Mouse (Mus musculus) left cerebral cortex, adult 2 months (tissue): ENCODE data around the gene Fam221b. TPM values are rescaled to one million over a fixed set of nuclear protein-coding genes. Genes with fewer than 3 reads are reported as not detected.

Experiments used
- DNase-seq, 2 experiments: peaks; one replicate each; pipeline ENCODE4 v3.0.0; 2021 to 2022; ENCODE audit warnings: low spot score in 2 of 2, mixed read lengths in 1 of 2; ENCODE audit errors: extremely low spot score in 1 of 2
- H3K27ac ChIP-seq: fragments of 200-600 bp; 2 replicates; pipeline ENCODE4 v1.8.1; 2022
- H3K4me3 ChIP-seq: fragments of 200-600 bp; 2 replicates; pipeline ENCODE4 v1.8.1; 2022
- CTCF ChIP-seq: fragments of 200-600 bp; IDR thresholded peaks from 2 replicates; pipeline ENCODE4 v1.8.1; 2022; ENCODE audit warnings: antibody characterized with exemption, mild to moderate bottlenecking, moderate library complexity
- intact Hi-C: fragments of 180-260 bp; cut with DNase I; formaldehyde crosslinking; loops from one replicate; pipeline ENCODE4 v1.15.1; 2025
- total RNA-seq, 2 experiments: library from RNA; stranded (reverse); gene quantifications; 2 replicates each; pipeline ENCODE4 v1.2.3; 2021

Gene Fam221b
- total RNA-seq, 2 experiments from 2014 or later: 1.8 to 2.2 TPM

DNA sequence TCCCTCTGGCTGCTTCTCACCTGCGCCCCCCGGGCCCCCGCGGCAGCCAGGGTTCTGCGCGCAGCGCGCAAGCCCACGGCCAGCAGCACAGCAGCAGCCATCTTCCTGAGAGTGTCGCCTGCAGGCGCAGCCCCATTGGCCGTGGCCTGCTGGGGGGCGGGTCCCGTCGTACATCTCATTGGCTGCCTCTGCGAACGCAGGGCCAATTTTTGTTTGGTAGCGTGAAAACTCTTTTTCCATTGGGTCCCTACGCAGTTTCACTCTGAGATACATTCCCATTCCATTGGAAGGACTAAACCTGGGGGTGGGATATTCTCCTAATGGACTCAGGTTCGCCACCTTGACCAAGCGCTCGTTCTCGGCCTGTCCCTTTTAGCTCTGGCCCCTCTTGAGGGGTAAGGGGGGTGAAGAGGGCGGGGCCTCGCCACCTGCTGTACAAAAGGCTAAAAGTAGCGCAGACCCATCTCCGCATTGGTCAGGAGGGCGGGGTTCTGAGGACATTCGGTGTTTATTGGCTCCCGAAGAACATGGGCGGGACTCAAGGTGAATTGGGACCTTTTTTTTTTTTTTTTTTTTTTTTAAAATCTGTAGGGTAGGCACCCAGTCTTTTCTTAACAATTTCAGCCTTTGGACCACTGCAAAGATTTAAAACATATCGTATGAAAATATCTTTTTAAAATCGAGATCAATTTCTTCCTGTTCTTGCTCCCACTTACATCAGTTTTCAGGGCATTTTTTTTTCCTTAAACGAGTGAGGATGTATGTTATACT is 12.4 kb downstream of the Fam221b start, which contains the start of gene Hint2:
Hint2 (minus strand) TSS at position 128 of the 771 bp plus-strand sequence.
- peak within 1 kb of the TSS; percentile 74 for H3K4me3 ChIP-seq
- H3K27ac ChIP-seq: peak within 1 kb of the TSS; percentile 99
- intact Hi-C loops: loop anchor here (1.0 to 5.0 kb wide), 3 partner anchors 26 to 214 kb away; partner anchors contain the start of genes Gba2, Rgp1 and Tesk1
- TF ChIP-seq CTCF: no peak; the same call in 1 of the 2 replicates
- peak; percentile 92 for DNase-seq

DNA sequence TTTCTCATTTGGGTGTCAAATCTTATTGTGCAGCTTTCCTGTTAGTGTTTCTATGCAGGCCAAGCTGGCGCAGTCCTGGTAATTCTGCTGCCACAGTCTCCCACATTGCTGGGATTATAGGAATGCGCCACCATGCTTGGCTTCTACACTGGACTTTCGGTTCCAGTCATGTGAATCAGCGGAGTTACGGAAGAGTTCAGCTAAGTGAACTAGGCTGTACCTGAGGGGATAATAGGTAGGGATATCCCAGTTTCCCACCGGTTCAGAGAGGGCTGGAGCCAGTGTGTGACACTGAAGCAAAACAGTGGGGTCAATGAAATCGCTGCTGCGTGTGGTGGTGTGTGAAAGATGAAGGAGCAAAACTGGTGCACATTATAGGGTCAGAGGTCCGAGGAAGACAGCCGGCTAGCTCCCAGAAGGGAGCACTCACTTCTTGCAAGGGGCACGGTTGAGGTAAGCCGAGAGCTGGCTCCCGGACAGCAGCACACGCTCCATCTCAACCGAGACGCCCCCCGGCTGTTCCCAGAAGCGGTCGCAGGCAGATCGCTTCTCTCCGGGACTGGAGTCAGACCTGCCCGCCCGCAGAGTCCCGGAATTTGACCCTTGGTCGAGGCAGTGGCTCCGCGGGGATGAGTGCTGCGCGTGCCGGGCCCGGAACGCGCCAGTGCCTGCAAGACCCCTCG is 13.1 kb downstream of the Fam221b start:
- intact Hi-C loops: loop anchor here (1.0 to 5.0 kb wide), 3 partner anchors 25 to 213 kb away; partner anchors contain the start of genes Gba2, Rgp1 and Tesk1
- peak overlapping the region; percentile 74 for H3K4me3 ChIP-seq
- no peak for DNase-seq
- peak overlapping the region; percentile 99 for H3K27ac ChIP-seq
- no peak; the same call in 1 of the 2 replicates for TF ChIP-seq CTCF

DNA sequence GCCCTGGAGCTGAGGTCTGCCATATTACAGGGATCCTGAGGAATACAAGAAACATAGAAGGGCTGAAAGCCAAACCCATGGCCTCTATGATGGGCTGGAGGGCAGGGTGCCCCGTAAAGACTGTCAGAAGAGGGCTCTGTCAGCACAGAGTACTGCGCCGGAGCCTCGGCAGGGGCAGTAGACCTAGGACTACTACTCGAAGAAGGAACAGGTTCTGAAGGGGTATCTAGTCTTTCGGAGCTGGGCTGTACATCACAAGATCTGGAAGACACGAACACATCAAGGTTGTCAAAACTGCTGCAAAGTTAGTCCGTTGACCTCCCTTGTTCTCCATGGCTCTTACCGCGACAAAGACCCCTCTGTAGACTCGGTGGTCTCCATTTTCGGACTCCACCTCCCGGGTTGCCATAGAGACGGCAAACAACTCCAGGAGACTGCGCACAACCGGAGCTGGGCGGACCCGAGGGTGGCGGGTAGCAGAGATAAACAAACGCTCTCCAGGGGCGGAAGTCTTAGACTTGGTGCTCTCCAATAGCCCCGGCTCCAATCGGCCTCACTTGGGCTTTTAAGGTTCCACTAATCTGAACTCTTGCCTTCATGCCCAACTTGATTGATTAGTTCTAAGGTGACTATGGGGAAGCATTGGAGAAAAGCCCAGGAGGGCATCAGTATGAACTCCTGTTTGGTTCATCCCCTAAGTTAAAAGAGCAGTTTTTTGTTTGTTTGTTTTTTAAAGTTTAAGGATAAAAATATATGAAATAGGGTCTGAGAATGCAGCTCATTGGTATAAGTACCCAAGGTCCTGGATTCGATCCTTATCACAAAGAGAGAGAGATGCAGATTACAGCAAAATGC is 15.6 kb downstream of the Fam221b start, which contains the start of gene Spag8:
Spag8 (minus strand) TSS at position 434 of the 855 bp plus-strand sequence.
- no peak for TF ChIP-seq CTCF
- intact Hi-C loops: no loop called here
- DNase-seq: no peak
- H3K4me3 ChIP-seq: peak within 1 kb of the TSS; percentile 29; the same call in 1 of the 2 replicates
- H3K27ac ChIP-seq: no peak within 1 kb of the TSS

DNA sequence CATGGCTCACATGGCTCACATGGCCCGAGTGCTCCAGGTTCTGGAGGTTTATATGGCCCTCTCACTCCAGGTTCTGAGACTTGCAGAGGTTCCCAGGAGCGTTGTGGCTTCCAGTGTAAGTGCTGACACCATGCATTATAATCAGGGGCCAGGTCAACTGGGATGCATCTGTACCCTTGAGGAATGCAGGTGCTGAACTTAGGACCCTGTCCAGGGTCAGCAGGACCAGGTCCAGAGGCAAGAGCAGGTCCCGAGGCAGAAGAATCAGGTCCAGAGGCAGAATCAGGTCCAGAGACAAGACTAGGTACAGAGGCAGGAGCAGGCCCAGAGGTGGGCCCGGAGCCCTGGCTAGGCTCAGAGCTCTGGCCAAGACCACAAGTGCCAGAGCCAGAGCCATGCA is 16.2 kb downstream of the Fam221b start:
- Histone ChIP-seq H3K27ac (no peak overlapping the region), H3K4me3 (no peak overlapping the region)
- intact Hi-C loops: no loop called here
- DNase-seq: no peak
- TF ChIP-seq CTCF: no peak

DNA sequence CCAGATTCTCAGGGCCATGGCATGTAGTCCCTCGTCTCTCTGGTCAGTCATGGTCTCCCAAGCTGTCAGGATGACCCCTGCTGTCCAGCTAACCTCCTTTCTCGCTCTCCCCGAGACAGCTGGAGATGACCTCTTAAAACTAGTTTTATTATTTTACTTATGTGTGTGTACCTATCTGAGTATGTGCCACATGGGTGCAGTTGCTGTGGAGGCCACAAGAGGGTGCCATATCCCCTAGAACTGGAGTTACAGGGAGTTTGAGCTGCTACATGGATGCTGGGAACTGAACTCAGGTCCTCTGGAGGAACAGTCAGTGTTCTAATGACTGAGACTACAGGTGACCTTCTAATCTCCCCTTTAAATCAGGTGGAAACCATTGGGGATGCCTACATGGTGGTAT is 19.2 kb downstream of the Fam221b start:
- intact Hi-C loops: no loop called here
- DNase-seq: no peak
- TF ChIP-seq CTCF: peak; percentile 16
- Histone ChIP-seq H3K4me3 (no peak overlapping the region), H3K27ac (no peak overlapping the region)

DNA sequence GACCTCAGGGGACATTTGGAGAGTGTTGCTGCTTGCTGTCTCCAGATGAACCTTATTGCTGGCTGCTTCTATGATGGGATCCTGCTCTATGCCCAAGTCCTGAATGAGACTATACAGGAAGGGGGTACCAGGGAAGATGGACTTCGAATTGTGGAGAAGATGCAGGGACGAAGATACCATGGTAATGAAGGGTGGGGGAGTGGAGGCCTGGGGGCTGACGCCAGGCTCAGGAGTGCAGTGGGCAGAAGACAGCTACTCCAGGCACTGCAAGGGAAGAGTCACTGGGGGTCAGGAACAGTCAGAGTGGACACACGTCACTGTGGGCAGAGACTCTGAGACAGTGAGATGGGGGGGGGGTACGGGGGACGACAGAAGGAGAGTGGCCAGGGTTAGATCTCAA is 28.5 kb downstream of the Fam221b start:
- no peak overlapping the region for H3K4me3 ChIP-seq
- DNase-seq: peak; percentile 2 to 5
- intact Hi-C loops: no loop called here
- H3K27ac ChIP-seq: no peak overlapping the region
- no peak for TF ChIP-seq CTCF

DNA sequence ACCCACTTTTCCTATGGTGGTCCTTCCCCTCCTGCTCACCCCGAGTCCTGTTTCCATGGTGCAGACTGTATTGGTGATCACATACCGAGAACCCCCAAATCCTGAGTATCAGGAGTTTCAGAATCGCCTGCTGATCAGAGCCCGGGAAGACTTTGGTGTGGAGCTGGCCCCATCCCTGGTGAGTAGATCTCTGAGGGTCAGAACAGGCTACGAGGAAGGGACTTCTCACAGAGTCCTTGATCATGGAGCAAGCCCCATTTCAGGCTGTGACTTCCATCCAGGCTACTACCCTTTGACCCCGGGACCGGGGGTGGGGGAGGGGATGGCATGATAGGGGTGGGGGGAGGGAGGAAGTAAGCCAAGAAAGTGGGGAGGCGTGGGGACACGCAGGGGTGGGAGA is 28.9 kb downstream of the Fam221b start:
- TF ChIP-seq CTCF: no peak
- Histone ChIP-seq H3K4me3 (no peak overlapping the region), H3K27ac (no peak overlapping the region)
- DNase-seq: peak; percentile 3
- intact Hi-C loops: no loop called here

DNA sequence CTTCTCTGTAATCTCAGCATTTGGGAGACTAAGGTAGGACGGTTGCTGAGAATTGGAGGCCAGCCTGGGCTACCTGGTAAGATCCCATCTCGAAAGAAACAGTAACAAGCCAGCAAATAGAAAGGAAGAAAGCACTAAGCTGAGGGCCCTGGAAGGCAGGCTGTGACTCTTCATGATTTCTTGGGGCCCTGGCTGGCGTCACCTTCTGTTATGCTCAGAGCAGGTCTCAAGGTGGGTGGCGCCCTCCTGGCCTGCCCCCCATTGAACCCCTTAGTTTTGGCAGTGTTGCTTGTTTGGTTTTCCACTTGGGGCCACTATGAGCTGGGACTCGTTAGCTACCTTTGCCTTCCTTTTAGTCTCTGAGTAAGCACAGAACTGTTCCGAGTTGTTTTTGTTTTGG is 32.2 kb downstream of the Fam221b start:
- DNase-seq: peak in 1 of 2 experiments; percentile 3
- H3K27ac ChIP-seq: no peak overlapping the region
- H3K4me3 ChIP-seq: no peak overlapping the region
- intact Hi-C loops: no loop called here
- TF ChIP-seq CTCF: no peak

DNA sequence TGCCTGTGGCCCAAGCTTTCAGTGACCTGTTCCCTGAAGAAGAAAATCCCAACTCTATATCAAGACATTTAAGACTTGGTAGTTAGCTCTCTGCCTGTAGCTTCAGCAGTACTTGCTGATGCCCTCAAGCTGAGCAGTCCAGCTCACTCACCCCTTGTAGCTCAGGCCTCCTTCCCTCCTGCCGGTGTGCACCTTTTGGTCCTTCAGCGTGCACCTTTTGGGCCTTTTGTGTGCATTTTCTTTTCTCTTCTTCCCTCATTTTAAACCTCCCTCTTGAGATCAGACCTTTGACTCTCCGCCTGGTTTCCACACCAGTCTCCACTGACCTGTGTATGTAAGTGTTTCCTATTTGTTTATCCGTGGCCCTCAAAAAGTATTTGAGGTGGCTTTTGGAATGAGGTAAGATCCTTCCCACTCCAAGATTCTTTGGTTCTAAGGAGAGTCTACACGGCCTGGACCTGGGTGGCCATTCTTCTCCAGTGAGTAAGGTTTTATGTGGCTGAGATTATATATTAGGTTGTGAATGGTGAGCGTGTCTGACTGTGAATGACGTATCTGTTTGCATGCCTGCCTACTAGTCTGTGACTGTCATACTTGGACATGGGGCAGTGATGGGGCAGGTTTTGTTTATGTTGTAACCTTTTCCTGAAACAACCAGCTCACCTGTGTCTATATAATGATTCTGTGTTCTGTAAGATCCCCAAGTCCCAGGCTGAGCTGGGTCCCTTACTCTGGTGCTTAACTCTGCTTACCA is 34.1 kb downstream of the Fam221b start:
- Histone ChIP-seq H3K27ac (no peak overlapping the region), H3K4me3 (no peak overlapping the region)
- TF ChIP-seq CTCF: no peak
- DNase-seq: peak in 1 of 2 experiments; percentile 4
- intact Hi-C loops: no loop called here

DNA sequence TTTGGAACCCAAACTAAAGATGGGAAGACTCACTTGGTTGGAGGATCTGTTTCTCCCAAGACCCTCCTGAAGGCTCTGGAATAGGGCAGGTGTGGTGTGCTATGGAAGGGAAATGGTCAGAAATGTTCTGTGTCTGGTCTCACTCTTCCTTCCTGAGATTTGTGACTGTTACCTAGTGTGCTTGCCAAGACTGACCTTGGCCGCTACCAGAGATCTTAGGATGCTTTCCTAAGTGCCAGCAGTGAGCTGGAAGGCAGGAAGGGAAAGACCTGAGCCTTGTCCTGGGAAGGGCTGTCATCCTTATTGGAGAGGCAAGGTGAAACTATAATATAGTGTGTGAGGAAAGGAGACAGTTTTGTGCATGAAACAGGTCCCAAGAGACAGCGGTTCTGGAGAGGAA is 35.2 kb downstream of the Fam221b start:
- TF ChIP-seq CTCF: no peak
- intact Hi-C loops: no loop called here
- DNase-seq: no peak
- Histone ChIP-seq H3K4me3 (no peak overlapping the region), H3K27ac (no peak overlapping the region)

DNA sequence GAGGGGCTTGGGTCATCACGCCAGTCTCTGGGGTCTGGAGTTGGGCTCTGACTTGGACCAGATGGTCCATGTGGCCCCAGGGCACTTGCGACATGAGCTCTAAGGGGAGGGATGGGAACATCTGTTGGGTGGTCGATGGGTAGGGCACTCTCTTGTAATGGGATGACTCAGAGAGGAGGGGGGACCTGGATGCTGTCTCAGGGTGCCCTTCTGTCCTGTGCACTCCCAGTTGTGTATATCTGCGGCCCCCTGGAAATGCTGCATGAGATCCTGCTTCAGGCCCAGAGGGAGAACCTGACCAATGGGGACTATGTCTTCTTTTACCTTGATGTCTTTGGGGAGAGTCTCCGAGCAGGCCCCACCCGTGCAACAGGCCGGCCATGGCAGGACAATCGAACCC is 35.6 kb downstream of the Fam221b start:
- no peak overlapping the region for H3K27ac ChIP-seq
- TF ChIP-seq CTCF: no peak
- intact Hi-C loops: no loop called here
- no peak overlapping the region for H3K4me3 ChIP-seq
- DNase-seq: peak in 1 of 2 experiments; percentile 8
